Mouse (Mus musculus) megakaryocyte-erythroid progenitor cell, adult 5 weeks (primary cell): Measurements from ENCODE around the gene Rab4a. TPM values are rescaled to one million over a fixed set of nuclear protein-coding genes. Genes with fewer than 3 reads are reported as not detected.

ENCODE experiments used
- polyA plus RNA-seq: library from polyadenylated mRNA; stranded (reverse); fragments of >175 nt; gene quantifications from 2 replicates; pipeline ENCODE4 v1.2.3, GENCODE M21; 2012

Rab4a gene
- polyA plus RNA-seq = 7.8 and 12.8 TPM in 2 replicates

DNA sequence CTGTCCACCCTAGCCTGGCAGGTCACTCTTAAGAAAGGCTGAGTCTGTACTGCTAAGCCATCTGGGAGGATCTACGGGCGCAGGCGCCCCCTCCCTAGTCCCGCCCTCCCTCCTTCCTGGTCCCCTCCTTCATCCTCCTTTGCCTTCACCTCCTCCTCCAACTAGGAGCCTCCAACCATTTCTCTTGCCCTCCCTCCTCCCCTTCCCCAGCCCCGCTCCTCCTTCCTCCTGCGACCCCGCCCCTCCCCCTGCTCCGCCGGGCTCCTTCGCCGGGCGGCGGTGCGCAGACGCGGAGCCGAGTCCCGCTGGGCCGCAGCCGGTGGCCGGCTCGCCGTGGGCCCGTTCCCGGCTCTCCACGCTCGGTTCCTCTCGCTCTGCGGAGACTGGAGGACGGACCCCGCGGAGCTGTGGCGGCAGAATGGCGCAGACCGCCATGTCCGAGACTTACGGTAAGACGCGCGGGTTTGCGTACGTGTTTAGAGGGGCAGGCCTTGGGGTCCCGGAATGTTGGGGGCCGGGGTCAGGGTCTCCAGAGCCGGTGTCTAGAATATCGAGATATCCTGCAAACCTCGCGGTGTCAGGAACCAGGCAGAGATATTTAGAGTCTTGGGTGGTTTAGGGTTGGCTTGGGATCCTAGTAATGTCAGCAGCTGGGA is at the start of gene Rab4a:
TSS of gene Rab4a (plus strand) at position 268 of the 656 bp plus-strand sequence.

DNA sequence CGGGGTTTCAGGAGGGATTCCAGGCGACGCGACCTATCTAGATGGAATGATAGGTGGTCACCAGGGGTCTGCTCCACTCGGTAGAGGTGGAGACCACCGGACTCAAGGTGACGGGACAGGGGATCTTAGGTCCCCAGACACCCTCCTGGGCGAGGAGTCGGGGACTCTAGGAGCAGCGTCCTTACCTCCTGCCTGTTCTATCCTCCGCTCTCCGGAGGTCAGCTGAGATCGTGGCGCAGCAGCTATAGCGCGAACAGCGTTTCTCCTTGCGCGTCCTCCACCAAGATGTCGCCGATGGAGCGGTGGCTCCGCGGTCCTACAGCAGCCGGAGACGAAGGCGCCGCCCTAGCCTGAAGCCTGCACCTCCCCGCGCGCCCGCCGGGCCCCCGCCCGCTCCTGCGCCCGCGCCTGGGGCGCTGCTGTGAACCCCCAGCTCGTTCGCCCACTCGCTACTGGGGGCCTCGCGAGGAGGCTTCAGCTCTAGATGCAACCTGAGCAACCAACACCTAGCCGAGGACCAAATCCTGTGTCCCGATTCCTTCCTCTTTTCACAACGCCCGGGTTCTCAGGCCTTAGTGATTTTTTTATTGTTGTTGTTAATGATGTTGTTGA is 54.0 kb downstream of the Rab4a start, which contains the start of gene Ccsap:
TSS of gene Ccsap (minus strand) at position 562 of the 612 bp plus-strand sequence.

Other genes with a start within 250 kb of the Rab4a start
- 0.83 and 1.9 TPM in 2 replicates for gene Rhou, start 152.1 kb upstream of the Rab4a start, polyA plus RNA-seq
- gene Ccsap, start 54.2 kb downstream of the Rab4a start, polyA plus RNA-seq = 6.1 and 7.9 TPM in 2 replicates
- gene Acta1, start 88.8 kb downstream of the Rab4a start, polyA plus RNA-seq = 0.39 and 0.86 TPM in 2 replicates
- 9.9 and 11.8 TPM in 2 replicates for gene Nup133, start 143.3 kb downstream of the Rab4a start, polyA plus RNA-seq
- gene Abcb10, start 177.1 kb downstream of the Rab4a start, polyA plus RNA-seq = 13.7 and 15.3 TPM in 2 replicates
- 24.3 and 27.8 TPM in 2 replicates for gene Taf5l, start 215.4 kb downstream of the Rab4a start, polyA plus RNA-seq
- gene Urb2, start 215.5 kb downstream of the Rab4a start, polyA plus RNA-seq = 2.6 and 2.7 TPM in 2 replicates